Mouse (Mus musculus) stomach, postnatal 0 days (tissue): ENCODE measurements around the gene Dhrs9. TPM values are rescaled to one million over a fixed set of nuclear protein-coding genes. Genes with fewer than 3 reads are reported as not detected.

Source experiments
- ATAC-seq: fragments of 200-750 bp; cut with Nextera tagmentation; 2 replicates; pipeline ENCODE4 v1.8.0; 2017; ENCODE audit not compliant: low FRiP score, low TSS enrichment
- DNase-seq: peaks from one replicate; pipeline ENCODE4 v3.0.0-alpha.2; 2016; ENCODE audit warnings: low spot score
- H3K27ac ChIP-seq: fragments of 300-500 bp; sonication (generic); replicated peaks from 2 replicates; pipeline ENCODE4 v1.5.1; 2014; ENCODE audit warnings: mild to moderate bottlenecking, control low read depth
- H3K27me3 ChIP-seq: fragments of 300-500 bp; sonication (generic); 2 replicates; pipeline ENCODE4 v1.6.1; 2014; ENCODE audit warnings: low read length; ENCODE audit not compliant: control insufficient read depth, insufficient read depth
- H3K36me3 ChIP-seq: fragments of 300-500 bp; sonication (generic); 2 replicates; pipeline ENCODE4 v1.6.1; 2014; ENCODE audit warnings: low read length, mixed read lengths; ENCODE audit not compliant: control insufficient read depth, insufficient read depth
- H3K4me1 ChIP-seq: fragments of 300-500 bp; sonication (generic); replicated peaks from 2 replicates; pipeline ENCODE4 v1.6.1; 2014; ENCODE audit warnings: antibody characterized with exemption; ENCODE audit not compliant: control insufficient read depth, insufficient read depth
- H3K4me2 ChIP-seq: fragments of 300-500 bp; sonication (generic); replicated peaks from 2 replicates; pipeline ENCODE4 v1.6.1; 2014; ENCODE audit warnings: low read depth, mild to moderate bottlenecking, control low read depth, moderate library complexity
- H3K4me3 ChIP-seq: fragments of 300-500 bp; sonication (generic); 2 replicates; pipeline ENCODE4 v1.5.1; 2014; ENCODE audit warnings: low read depth, low read length, control low read depth
- H3K9ac ChIP-seq: fragments of 300-500 bp; sonication (generic); 2 replicates; pipeline ENCODE4 v1.6.1; 2014; ENCODE audit warnings: mild to moderate bottlenecking, low read length, control low read depth, mixed read lengths
- H3K9me3 ChIP-seq: fragments of 300-500 bp; sonication (generic); 2 replicates; pipeline ENCODE4 v1.6.1; 2016; ENCODE audit warnings: low read length; ENCODE audit not compliant: control insufficient read depth
- CTCF ChIP-seq: IDR thresholded peaks from 2 replicates; pipeline ENCODE4 v1.5.1; 2016; ENCODE audit warnings: antibody characterized with exemption, low read depth, mild to moderate bottlenecking, moderate library complexity
- EP300 ChIP-seq: optimal IDR thresholded peaks from 2 replicates; pipeline ENCODE3; 2016; ENCODE audit warnings: antibody characterized with exemption
- WGBS: fragments of 180-500 bp; shearing (Covaris S2); extraction: QIAGEN DNeasy Blood & Tissue Kit; methylation state at CpG from one replicate; pipeline ENCODE4 v1.1.7; 2014; 5-methylcytosine and 5-hydroxymethylcytosine counted together
- polyA plus RNA-seq: library from polyadenylated mRNA; unstranded; fragments of >200 nt; fragmentation: Nextera tagmentation; extraction: Ambion mirVana; gene quantifications from 2 replicates; pipeline ENCODE4 v1.2.1, GENCODE M21; 2015

Dhrs9 gene
- polyA plus RNA-seq, 1 experiment from 2014 or later = 5.8 TPM

GRCm38 (mm10) chr2:69405692-69406091 lies 25.4 kb downstream of the Dhrs9 start:
- no peak for ATAC-seq
- Histone ChIP-seq H3K27me3 (no peaks in the 10 kb centered on the region), H3K4me3 (no peak overlapping the region), H3K9me3 (no peaks in the 10 kb centered on the region), H3K27ac (no peak overlapping the region), H3K36me3 (no peaks in the 10 kb centered on the region), H3K4me2 (no peak overlapping the region), H3K4me1 (no peaks in the 10 kb centered on the region), H3K9ac (no peak overlapping the region)
- 70% methylated on average over 5 of the region's 5 CpGs for WGBS
- no peak for DNase-seq
- TF ChIP-seq CTCF = no peak
- TF ChIP-seq EP300 = no peak

- no peak for DNase-seq
- Histone ChIP-seq H3K27me3 (no peaks in the 10 kb centered on the region), H3K36me3 (no peaks in the 10 kb centered on the region), H3K4me2 (no peak overlapping the region), H3K9ac (no peak overlapping the region), H3K9me3 (no peaks in the 10 kb centered on the region), H3K27ac (no peak overlapping the region), H3K4me3 (no peak overlapping the region), H3K4me1 (no peaks in the 10 kb centered on the region)
- no peak for ATAC-seq
- TF ChIP-seq CTCF (no peak), EP300 (no peak)
- WGBS = 90% methylated on average over 10 of the region's 10 CpGs
Observed at GRCm38 (mm10) chr2:69414539-69414938, 34.3 kb downstream of the Dhrs9 start.

GRCm38 (mm10) chr2:69415070-69415469 lies 34.8 kb downstream of the Dhrs9 start:
- no peaks in the 10 kb centered on the region for H3K36me3 ChIP-seq
- 82% methylated on average over 6 of the region's 6 CpGs for WGBS
- no peak overlapping the region for H3K9ac ChIP-seq
- H3K9me3 ChIP-seq = no peaks in the 10 kb centered on the region
- no peak overlapping the region for H3K4me2 ChIP-seq
- no peak overlapping the region for H3K27ac ChIP-seq
- DNase-seq (no peak), ATAC-seq (no peak)
- H3K4me1 ChIP-seq = no peaks in the 10 kb centered on the region
- no peaks in the 10 kb centered on the region for H3K27me3 ChIP-seq
- no peak overlapping the region for H3K4me3 ChIP-seq
- TF ChIP-seq CTCF (no peak), EP300 (no peak)

GRCm38 (mm10) chr2:69418294-69418881 lies 38.1 kb downstream of the Dhrs9 start:
- TF ChIP-seq EP300 (no peak), CTCF (no peak)
- DNase-seq = no peak
- Histone ChIP-seq H3K4me2 (no peak overlapping the region), H3K4me1 (no peaks in the 10 kb centered on the region), H3K27ac (no peak overlapping the region), H3K9ac (no peak overlapping the region), H3K4me3 (no peak overlapping the region), H3K27me3 (no peaks in the 10 kb centered on the region), H3K9me3 (no peaks in the 10 kb centered on the region), H3K36me3 (no peaks in the 10 kb centered on the region)
- WGBS = 26% methylated on average over 11 of the region's 11 CpGs
- no peak for ATAC-seq

- no peak for TF ChIP-seq CTCF
- TF ChIP-seq EP300 = no peak
- ATAC-seq = no peak
- 45% methylated on average over 5 of the region's 5 CpGs for WGBS
Observed at GRCm38 (mm10) chr2:69424829-69425228, 44.6 kb downstream of the Dhrs9 start.

GRCm38 (mm10) chr2:69426081-69426480 lies 45.8 kb downstream of the Dhrs9 start:
- Histone ChIP-seq H3K4me2 (no peak overlapping the region), H3K9me3 (no peaks in the 10 kb centered on the region), H3K4me1 (no peaks in the 10 kb centered on the region), H3K27me3 (no peaks in the 10 kb centered on the region), H3K9ac (no peak overlapping the region), H3K27ac (no peak overlapping the region), H3K36me3 (no peaks in the 10 kb centered on the region), H3K4me3 (no peak overlapping the region)
- 100% methylated on average over 1 of the region's 1 CpGs for WGBS
- TF ChIP-seq CTCF = no peak
- no peak for TF ChIP-seq EP300
- ATAC-seq = no peak
- DNase-seq = no peak

More at GRCm38 (mm10) chr2:69424829-69425228, 44.6 kb downstream of the Dhrs9 start:
- DNase-seq = no peak
- Histone ChIP-seq H3K9ac (no peak overlapping the region), H3K27ac (no peak overlapping the region), H3K27me3 (no peaks in the 10 kb centered on the region), H3K4me2 (no peak overlapping the region), H3K9me3 (no peaks in the 10 kb centered on the region), H3K4me3 (no peak overlapping the region), H3K4me1 (no peaks in the 10 kb centered on the region), H3K36me3 (no peaks in the 10 kb centered on the region)
